Mouse (Mus musculus) retina, embryonic 14.5 days (tissue): ENCODE measurements around the gene Gm15262.
"Not testable (repeated sequence)": the region's sequence is repeated elsewhere in the genome, so short reads cannot be mapped to it uniquely, and the experiment has no call there.

Experiments used
- DNase-seq: peaks from one replicate; pipeline ENCODE4 v3.0.0-alpha.2; 2015; ENCODE audit warnings: low spot score

Gm15262 gene

GRCm38 (mm10) chrX:161287156-161287555, at the start of gene Gm15262:
Gm15262 (plus strand) TSS chrX:161287456.
- DNase-seq, result not testable (repeated sequence)

GRCm38 (mm10) chrX:161308131-161308530, 20.9 kb downstream of the Gm15262 start:
- DNase-seq, result no peak

- no peak for DNase-seq
Measured at GRCm38 (mm10) chrX:161316443-161316842, 29.2 kb downstream of the Gm15262 start.

GRCm38 (mm10) chrX:161370927-161371326, 83.7 kb downstream of the Gm15262 start:
- DNase-seq, result peak; percentile 42

- no peak for DNase-seq
Measured at GRCm38 (mm10) chrX:161371461-161371860, 84.2 kb downstream of the Gm15262 start.

GRCm38 (mm10) chrX:161375568-161375967, 88.3 kb downstream of the Gm15262 start:
- DNase-seq, result peak; percentile 53

GRCm38 (mm10) chrX:161385791-161386190, 98.5 kb downstream of the Gm15262 start:
- DNase-seq, result peak; percentile 42

GRCm38 (mm10) chrX:161387942-161388341, 100.7 kb downstream of the Gm15262 start:
- DNase-seq, result no peak

GRCm38 (mm10) chrX:161399110-161399509, 111.9 kb downstream of the Gm15262 start:
- DNase-seq, result peak; percentile 80

GRCm38 (mm10) chrX:161411151-161411550, 123.9 kb downstream of the Gm15262 start:
- DNase-seq, result no peak
